Mouse (Mus musculus) hindbrain, embryonic 11.5 days (tissue): Measurements from ENCODE around the gene Hapln2. TPM values are rescaled to one million over a fixed set of nuclear protein-coding genes. Genes with fewer than 3 reads are reported as not detected.

Source experiments
- ATAC-seq: fragments of 200-750 bp; cut with Nextera tagmentation; 2 replicates; pipeline ENCODE4 v1.8.0; 2017; ENCODE audit warnings: mild to moderate bottlenecking, moderate TSS enrichment, moderate library complexity; ENCODE audit not compliant: low FRiP score
- DNase-seq: peaks from one replicate; pipeline ENCODE4 v3.0.0-alpha.2; 2015; ENCODE audit warnings: low spot score
- H3K27ac ChIP-seq: fragments of 300-500 bp; sonication (generic); 2 replicates; pipeline ENCODE4 v1.5.1; 2014; ENCODE audit warnings: mild to moderate bottlenecking, low read depth, low read length
- H3K27me3 ChIP-seq: fragments of 300-500 bp; sonication (generic); 2 replicates; pipeline ENCODE4 v1.6.1; 2014; ENCODE audit warnings: mild to moderate bottlenecking, low read length, moderate library complexity, mixed read lengths; ENCODE audit not compliant: control insufficient read depth, insufficient read depth
- H3K36me3 ChIP-seq: fragments of 300-500 bp; sonication (generic); 2 replicates; pipeline ENCODE4 v1.6.1; 2014; ENCODE audit warnings: mild to moderate bottlenecking, low read length, moderate library complexity, mixed read lengths; ENCODE audit not compliant: control insufficient read depth, insufficient read depth
- H3K4me1 ChIP-seq: fragments of 300-500 bp; sonication (generic); replicated peaks from 2 replicates; pipeline ENCODE4 v1.6.1; 2014; ENCODE audit warnings: low read length, mixed read lengths; ENCODE audit not compliant: control insufficient read depth, insufficient read depth
- H3K4me2 ChIP-seq: fragments of 300-500 bp; sonication (generic); replicated peaks from 2 replicates; pipeline ENCODE4 v1.6.1; 2014; ENCODE audit warnings: mild to moderate bottlenecking, low read depth, low read length
- H3K4me3 ChIP-seq: fragments of 300-500 bp; sonication (generic); 2 replicates; pipeline ENCODE4 v1.5.1; 2014; ENCODE audit warnings: low read depth, low read length
- H3K9ac ChIP-seq: fragments of 300-500 bp; sonication (generic); 2 replicates; pipeline ENCODE4 v1.6.1; 2014; ENCODE audit warnings: low read depth, low read length
- H3K9me3 ChIP-seq: fragments of 300-500 bp; sonication (generic); 2 replicates; pipeline ENCODE4 v1.6.1; 2016; ENCODE audit warnings: low read length; ENCODE audit not compliant: control insufficient read depth
- WGBS: fragments of 180-500 bp; shearing (Covaris S2); extraction: QIAGEN DNeasy Blood & Tissue Kit; methylation state at CpG from one replicate; pipeline ENCODE4 v1.1.7; 2014; 5-methylcytosine and 5-hydroxymethylcytosine counted together
- polyA plus RNA-seq: library from polyadenylated mRNA; unstranded; fragments of >200 nt; fragmentation: Nextera tagmentation; extraction: Ambion mirVana; gene quantifications from 2 replicates; pipeline ENCODE4 v1.2.1, GENCODE M21; 2014

Hapln2 gene
- polyA plus RNA-seq, 1 experiment from 2014 or later, result not detected

- Histone ChIP-seq H3K4me2 (peak overlapping the region; percentile 98), H3K27me3 (peaks cover 58% of the 10 kb centered on the region)
- under 1% methylated on average over 66 of the region's 66 CpGs for WGBS
Measured at GRCm38 (mm10) chr3:88022322-88023191, 4.8 kb downstream of the Hapln2 start.

GRCm38 (mm10) chr3:88010634-88011265 is 16.6 kb downstream of the Hapln2 start:
- DNase-seq, result no peak
- 13% methylated on average over 6 of the region's 6 CpGs for WGBS
- no peak for ATAC-seq

More at GRCm38 (mm10) chr3:88022322-88023191, 4.8 kb downstream of the Hapln2 start:
- no peaks in the 10 kb centered on the region for H3K9me3 ChIP-seq
- 0 out of 2 replicates have a peak overlapping the region, but pooled peaks have one; percentile 24 for H3K9ac ChIP-seq
- no peaks in the 10 kb centered on the region for H3K36me3 ChIP-seq
- H3K27ac ChIP-seq, result no peak overlapping the region
- peaks cover 11% of the 10 kb centered on the region for H3K4me1 ChIP-seq
- DNase-seq, result peak; percentile 92
- peak; percentile 91 for ATAC-seq
- peak overlapping the region; percentile 52 for H3K4me3 ChIP-seq

GRCm38 (mm10) chr3:88005822-88006786 is 21.3 kb downstream of the Hapln2 start:
- WGBS, result 75% methylated on average over 18 of the region's 18 CpGs

More at GRCm38 (mm10) chr3:88010634-88011265, 16.6 kb downstream of the Hapln2 start:
- Histone ChIP-seq H3K9me3 (no peaks in the 10 kb centered on the region), H3K27ac (no peak overlapping the region), H3K27me3 (no peaks in the 10 kb centered on the region), H3K9ac (no peak overlapping the region), H3K4me1 (no peaks in the 10 kb centered on the region), H3K36me3 (no peaks in the 10 kb centered on the region), H3K4me3 (no peak overlapping the region), H3K4me2 (no peak overlapping the region)

GRCm38 (mm10) chr3:88002291-88002976 is 24.9 kb downstream of the Hapln2 start:
- H3K4me3 ChIP-seq, result no peak overlapping the region
- no peak for ATAC-seq
- H3K36me3 ChIP-seq, result no peaks in the 10 kb centered on the region
- no peak overlapping the region for H3K4me2 ChIP-seq
- peaks cover 8% of the 10 kb centered on the region for H3K4me1 ChIP-seq
- no peaks in the 10 kb centered on the region for H3K9me3 ChIP-seq
- DNase-seq, result no peak
- peaks cover 55% of the 10 kb centered on the region for H3K27me3 ChIP-seq
- WGBS, result 7% methylated on average over 17 of the region's 17 CpGs
- H3K27ac ChIP-seq, result no peak overlapping the region
- no peak overlapping the region for H3K9ac ChIP-seq

More at GRCm38 (mm10) chr3:88005822-88006786, 21.3 kb downstream of the Hapln2 start:
- peaks cover 18% of the 10 kb centered on the region for H3K27me3 ChIP-seq
- no peaks in the 10 kb centered on the region for H3K36me3 ChIP-seq
- peaks cover 5% of the 10 kb centered on the region for H3K4me1 ChIP-seq
- no peak for ATAC-seq
- H3K4me2 ChIP-seq, result no peak overlapping the region
- H3K9me3 ChIP-seq, result no peaks in the 10 kb centered on the region
- no peak overlapping the region for H3K9ac ChIP-seq
- H3K27ac ChIP-seq, result no peak overlapping the region
- peak; percentile 43 for DNase-seq
- H3K4me3 ChIP-seq, result no peak overlapping the region

GRCm38 (mm10) chr3:88000816-88001595 is 26.4 kb downstream of the Hapln2 start:
- Histone ChIP-seq H3K9ac (no peak overlapping the region), H3K27me3 (peaks cover 69% of the 10 kb centered on the region), H3K27ac (no peak overlapping the region), H3K9me3 (no peaks in the 10 kb centered on the region), H3K4me1 (peaks cover 12% of the 10 kb centered on the region), H3K4me2 (peak overlapping the region; percentile 87), H3K36me3 (no peaks in the 10 kb centered on the region), H3K4me3 (0 out of 2 replicates have a peak overlapping the region, but pooled peaks have one; percentile 38)
- DNase-seq (no peak), ATAC-seq (no peak)
- WGBS, result 12% methylated on average over 11 of the region's 11 CpGs

GRCm38 (mm10) chr3:88000181-88000580 is 27.2 kb downstream of the Hapln2 start, which contains the start of gene Bcan:
Gene Bcan, minus strand, starts transcription at chr3:88000230.
- ATAC-seq (0 out of 2 replicates have a peak, but pooled peaks have one; percentile 43), DNase-seq (no peak)
- Histone ChIP-seq H3K9ac (no peak within 1 kb of the TSS), H3K27me3 (peaks cover 77% of the 10 kb centered on the region), H3K4me1 (peaks cover 13% of the 10 kb centered on the region), H3K36me3 (no peaks in the 10 kb centered on the region), H3K9me3 (no peaks in the 10 kb centered on the region), H3K27ac (no peak within 1 kb of the TSS), H3K4me3 (peak within 1 kb of the TSS; percentile 38), H3K4me2 (peak within 1 kb of the TSS; percentile 87)
- 1% methylated on average over 27 of the region's 39 CpGs for WGBS

- under 1% methylated on average over 38 of the region's 38 CpGs for WGBS
- H3K9me3 ChIP-seq, result no peaks in the 10 kb centered on the region
- no peak for DNase-seq
- no peaks in the 10 kb centered on the region for H3K36me3 ChIP-seq
- H3K9ac ChIP-seq, result no peak overlapping the region
- H3K27ac ChIP-seq, result no peak overlapping the region
- peak overlapping the region; percentile 87 for H3K4me2 ChIP-seq
- peaks cover 13% of the 10 kb centered on the region for H3K4me1 ChIP-seq
- peaks cover 85% of the 10 kb centered on the region for H3K27me3 ChIP-seq
- H3K4me3 ChIP-seq, result peak overlapping the region; percentile 38
- ATAC-seq, result no peak
Measured at GRCm38 (mm10) chr3:87999243-87999895, 28.0 kb downstream of the Hapln2 start.
